Mouse (Mus musculus): ENCODE results near the gene Tmem25. TPM values are rescaled to one million over a fixed set of nuclear protein-coding genes. Genes with fewer than 3 reads are reported as not detected.
"Not testable (repeated sequence)": the region's sequence is repeated elsewhere in the genome, so short reads cannot be mapped to it uniquely, and the experiment has no call there.

The Tmem25 gene
- polyA plus RNA-seq, 1 experiment from 2014 or later: 3.2 TPM

- Histone ChIP-seq H3K4me2 (replicated peaks; ENCODE audit: low read depth, low read length) (peak overlapping the region; percentile 25), H3K4me1 (ENCODE audit: control insufficient read depth, insufficient read depth, low read length) (peaks cover 14% of the 10 kb centered on the region), H3K27ac (ENCODE audit: low read length) (peak overlapping the region; percentile 96), H3K4me3 (ENCODE audit: low read depth, low read length) (peak overlapping the region; percentile 99)
- WGBS: 41% methylated on average over 7 of the region's 9 CpGs
- H3K27me3 ChIP-seq (ENCODE audit: control insufficient read depth, insufficient read depth, low read length); H3K9me3 ChIP-seq (ENCODE audit: control insufficient read depth, low read depth, low read length); H3K36me3 ChIP-seq (ENCODE audit: control insufficient read depth, insufficient read depth, low read length); H3K9ac ChIP-seq (replicated peaks; ENCODE audit: low read depth, low read length); ATAC-seq (ENCODE audit: insufficient number of reproducible peaks, insufficient read depth, low FRiP score, low read depth): not testable (repeated sequence)
These were observed 31.1 kb downstream of the Tmem25 start for GRCm38 (mm10) chr9:44768029-44768394.

GRCm38 (mm10) chr9:44767101-44768028, 31.7 kb downstream of the Tmem25 start, which contains the start of the genes Arcn1 and Ift46:
TSS of gene Arcn1 (minus strand) at chr9:44767845.
TSS of gene Ift46 (plus strand) at chr9:44767908.
- peak; percentile 86 for ATAC-seq (ENCODE audit: insufficient number of reproducible peaks, insufficient read depth, low FRiP score, low read depth)
- H3K4me1 ChIP-seq (ENCODE audit: control insufficient read depth, insufficient read depth, low read length): peaks cover 14% of the 10 kb centered on the region
- WGBS: under 1% methylated on average over 73 of the region's 82 CpGs

DNA sequence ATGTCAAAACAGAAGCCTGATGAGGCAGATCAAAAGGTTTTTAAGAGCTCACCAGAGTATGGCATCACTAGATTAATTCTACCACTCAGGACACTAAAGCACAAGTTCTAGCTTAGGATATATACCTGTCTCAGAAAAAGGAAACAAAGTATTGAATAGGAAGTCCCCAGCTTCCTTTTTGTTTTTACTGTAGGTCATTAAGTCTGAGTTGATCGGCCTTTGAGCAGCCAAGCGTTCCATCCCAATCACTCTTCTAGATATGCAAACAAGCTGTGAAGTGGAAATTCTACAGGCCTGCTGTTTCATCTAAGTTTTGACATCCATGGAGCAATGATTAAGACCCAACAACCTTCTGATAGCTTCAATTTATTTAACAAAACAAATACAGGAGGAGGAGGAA, 38.2 kb downstream of the Tmem25 start:
- H3K9me3 ChIP-seq (ENCODE audit: control insufficient read depth, low read depth, low read length): no peaks in the 10 kb centered on the region
- no peak overlapping the region for H3K9ac ChIP-seq (replicated peaks; ENCODE audit: low read depth, low read length)
- peaks cover 10% of the 10 kb centered on the region for H3K4me1 ChIP-seq (ENCODE audit: control insufficient read depth, insufficient read depth, low read length)
- no peak overlapping the region for H3K4me2 ChIP-seq (replicated peaks; ENCODE audit: low read depth, low read length)
- peaks cover 25% of the 10 kb centered on the region for H3K36me3 ChIP-seq (ENCODE audit: control insufficient read depth, insufficient read depth, low read length)
- no peak for ATAC-seq (ENCODE audit: insufficient number of reproducible peaks, insufficient read depth, low FRiP score, low read depth)
- no peak overlapping the region for H3K27ac ChIP-seq (ENCODE audit: low read length)
- H3K4me3 ChIP-seq (ENCODE audit: low read depth, low read length): no peak overlapping the region
- 71% methylated on average over 2 of the region's 2 CpGs for WGBS
- no peaks in the 10 kb centered on the region for H3K27me3 ChIP-seq (ENCODE audit: control insufficient read depth, insufficient read depth, low read length)

More at GRCm38 (mm10) chr9:44767101-44768028, 31.7 kb downstream of the Tmem25 start, which contains the start of the genes Arcn1 and Ift46:
- peak within 1 kb of the TSS; percentile 96 for H3K27ac ChIP-seq (ENCODE audit: low read length)
- H3K27me3 ChIP-seq (ENCODE audit: control insufficient read depth, insufficient read depth, low read length): no peaks in the 10 kb centered on the region
- peak within 1 kb of the TSS; percentile 98 for H3K9ac ChIP-seq (replicated peaks; ENCODE audit: low read depth, low read length)
- H3K36me3 ChIP-seq (ENCODE audit: control insufficient read depth, insufficient read depth, low read length): no peaks in the 10 kb centered on the region
- peak within 1 kb of the TSS; percentile 99 for H3K4me3 ChIP-seq (ENCODE audit: low read depth, low read length)
- peak within 1 kb of the TSS; percentile 83 for H3K4me2 ChIP-seq (replicated peaks; ENCODE audit: low read depth, low read length)
- no peaks in the 10 kb centered on the region for H3K9me3 ChIP-seq (ENCODE audit: control insufficient read depth, low read depth, low read length)

DNA sequence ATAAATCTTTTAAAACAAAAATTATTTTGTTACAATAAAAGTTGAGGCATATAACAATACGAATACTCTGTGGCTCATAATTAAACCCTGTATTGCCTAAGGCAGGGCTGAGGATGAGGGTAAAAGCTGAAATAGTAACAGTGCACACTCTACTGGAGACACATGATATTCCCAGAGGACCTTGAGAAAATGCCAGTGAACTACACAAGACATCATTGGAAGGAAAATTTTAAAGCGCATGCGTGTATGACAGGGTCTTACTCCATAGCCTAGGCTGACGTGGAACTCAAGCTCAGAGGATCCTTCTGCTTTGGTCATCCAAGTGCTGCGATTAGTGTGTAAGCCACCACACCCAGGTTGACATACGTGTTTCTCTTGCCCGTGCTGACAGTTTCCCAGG, 50.6 kb downstream of the Tmem25 start:
- H3K4me1 ChIP-seq (ENCODE audit: control insufficient read depth, insufficient read depth, low read length): no peaks in the 10 kb centered on the region
- H3K4me2 ChIP-seq (replicated peaks; ENCODE audit: low read depth, low read length): no peak overlapping the region
- no peak overlapping the region for H3K4me3 ChIP-seq (ENCODE audit: low read depth, low read length)
- H3K9ac ChIP-seq (replicated peaks; ENCODE audit: low read depth, low read length): no peak overlapping the region
- H3K27ac ChIP-seq (ENCODE audit: low read length): no peak overlapping the region
- H3K9me3 ChIP-seq (ENCODE audit: control insufficient read depth, low read depth, low read length): no peaks in the 10 kb centered on the region
- 93% methylated on average over 7 of the region's 7 CpGs for WGBS
- no peak for ATAC-seq (ENCODE audit: insufficient number of reproducible peaks, insufficient read depth, low FRiP score, low read depth)
- H3K27me3 ChIP-seq (ENCODE audit: control insufficient read depth, insufficient read depth, low read length): no peaks in the 10 kb centered on the region
- H3K36me3 ChIP-seq (ENCODE audit: control insufficient read depth, insufficient read depth, low read length): peaks cover 83% of the 10 kb centered on the region

DNA sequence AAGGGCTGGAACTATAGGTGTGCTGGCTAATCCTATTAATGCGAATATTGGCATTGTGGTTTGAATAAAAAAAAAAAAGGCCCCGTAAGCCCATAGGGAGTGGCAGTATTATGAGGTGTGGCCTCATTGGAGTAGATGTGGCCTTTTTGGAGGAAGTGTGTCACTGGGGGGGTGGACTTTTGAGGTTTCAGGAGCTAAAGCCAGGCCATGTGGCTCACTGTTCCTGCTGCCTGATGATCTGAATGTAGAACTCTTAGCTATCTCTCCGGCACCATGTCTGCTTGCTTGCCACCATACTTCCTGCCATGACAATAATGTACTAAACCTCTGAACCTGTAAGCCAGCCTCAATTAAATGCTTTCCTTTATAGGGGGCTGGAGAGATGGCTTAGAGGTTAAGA, 51.8 kb downstream of the Tmem25 start:
- no peak for ATAC-seq (ENCODE audit: insufficient number of reproducible peaks, insufficient read depth, low FRiP score, low read depth)
- Histone ChIP-seq H3K9ac (replicated peaks; ENCODE audit: low read depth, low read length) (no peak overlapping the region), H3K4me1 (ENCODE audit: control insufficient read depth, insufficient read depth, low read length) (no peaks in the 10 kb centered on the region), H3K9me3 (ENCODE audit: control insufficient read depth, low read depth, low read length) (no peaks in the 10 kb centered on the region), H3K4me3 (ENCODE audit: low read depth, low read length) (no peak overlapping the region), H3K27me3 (ENCODE audit: control insufficient read depth, insufficient read depth, low read length) (no peaks in the 10 kb centered on the region), H3K36me3 (ENCODE audit: control insufficient read depth, insufficient read depth, low read length) (peaks cover 75% of the 10 kb centered on the region), H3K4me2 (replicated peaks; ENCODE audit: low read depth, low read length) (no peak overlapping the region), H3K27ac (ENCODE audit: low read length) (no peak overlapping the region)
- 94% methylated on average over 3 of the region's 3 CpGs for WGBS

DNA sequence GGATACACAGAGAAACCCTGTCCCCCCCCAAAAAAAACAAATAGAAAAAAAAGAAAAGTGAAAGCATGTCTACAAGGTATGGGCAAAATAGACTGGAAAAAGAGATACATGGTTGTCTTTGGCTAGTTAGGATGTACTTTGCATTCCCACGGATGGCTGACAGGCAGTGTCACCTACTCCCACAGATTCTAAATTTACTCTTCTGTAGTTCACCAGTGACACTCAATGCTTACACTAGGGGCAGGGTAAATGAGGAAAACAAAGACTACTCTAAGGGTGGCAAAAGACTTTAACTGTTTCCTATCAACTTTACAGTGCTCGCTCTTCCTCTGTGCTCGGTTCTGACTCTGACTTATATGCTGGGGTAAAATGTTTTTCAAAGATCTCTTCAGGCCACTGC, 52.4 kb downstream of the Tmem25 start:
- ATAC-seq (ENCODE audit: insufficient number of reproducible peaks, insufficient read depth, low FRiP score, low read depth): no peak
- Histone ChIP-seq H3K9ac (replicated peaks; ENCODE audit: low read depth, low read length) (no peak overlapping the region), H3K9me3 (ENCODE audit: control insufficient read depth, low read depth, low read length) (no peaks in the 10 kb centered on the region), H3K36me3 (ENCODE audit: control insufficient read depth, insufficient read depth, low read length) (peaks cover 70% of the 10 kb centered on the region), H3K4me1 (ENCODE audit: control insufficient read depth, insufficient read depth, low read length) (no peaks in the 10 kb centered on the region), H3K4me3 (ENCODE audit: low read depth, low read length) (no peak overlapping the region), H3K4me2 (replicated peaks; ENCODE audit: low read depth, low read length) (no peak overlapping the region), H3K27ac (ENCODE audit: low read length) (no peak overlapping the region), H3K27me3 (ENCODE audit: control insufficient read depth, insufficient read depth, low read length) (no peaks in the 10 kb centered on the region)
- 93% methylated on average over 3 of the region's 3 CpGs for WGBS

DNA sequence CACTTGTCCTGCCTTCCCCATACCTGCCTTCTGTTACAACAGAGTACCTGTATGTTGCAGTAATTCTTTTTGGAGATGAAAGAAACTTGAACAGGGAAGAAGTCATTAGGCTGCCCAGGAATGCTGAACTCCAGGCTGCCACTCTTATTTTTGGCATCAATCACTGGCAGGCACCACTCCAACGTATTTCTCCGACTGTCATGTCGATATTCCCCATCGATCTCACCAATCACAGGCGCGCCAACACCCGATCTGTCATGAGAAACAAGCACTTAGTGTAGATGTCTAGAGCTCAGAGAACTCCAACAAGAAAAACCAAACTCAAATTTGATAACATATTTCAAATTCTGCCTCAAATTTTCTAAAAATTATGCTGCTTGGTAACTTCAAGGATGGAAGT, 53.7 kb downstream of the Tmem25 start:
- Histone ChIP-seq H3K36me3 (ENCODE audit: control insufficient read depth, insufficient read depth, low read length) (peaks cover 62% of the 10 kb centered on the region), H3K27me3 (ENCODE audit: control insufficient read depth, insufficient read depth, low read length) (no peaks in the 10 kb centered on the region), H3K4me2 (replicated peaks; ENCODE audit: low read depth, low read length) (no peak overlapping the region), H3K27ac (ENCODE audit: low read length) (no peak overlapping the region), H3K9me3 (ENCODE audit: control insufficient read depth, low read depth, low read length) (no peaks in the 10 kb centered on the region), H3K9ac (replicated peaks; ENCODE audit: low read depth, low read length) (no peak overlapping the region), H3K4me3 (ENCODE audit: low read depth, low read length) (no peak overlapping the region), H3K4me1 (ENCODE audit: control insufficient read depth, insufficient read depth, low read length) (no peaks in the 10 kb centered on the region)
- 93% methylated on average over 7 of the region's 7 CpGs for WGBS
- ATAC-seq (ENCODE audit: insufficient number of reproducible peaks, insufficient read depth, low FRiP score, low read depth): no peak

Data from stomach, embryonic 14.5 days (tissue).